ENCODE assay signal across 10 mouse cellular contexts in the genomic region with DNA sequence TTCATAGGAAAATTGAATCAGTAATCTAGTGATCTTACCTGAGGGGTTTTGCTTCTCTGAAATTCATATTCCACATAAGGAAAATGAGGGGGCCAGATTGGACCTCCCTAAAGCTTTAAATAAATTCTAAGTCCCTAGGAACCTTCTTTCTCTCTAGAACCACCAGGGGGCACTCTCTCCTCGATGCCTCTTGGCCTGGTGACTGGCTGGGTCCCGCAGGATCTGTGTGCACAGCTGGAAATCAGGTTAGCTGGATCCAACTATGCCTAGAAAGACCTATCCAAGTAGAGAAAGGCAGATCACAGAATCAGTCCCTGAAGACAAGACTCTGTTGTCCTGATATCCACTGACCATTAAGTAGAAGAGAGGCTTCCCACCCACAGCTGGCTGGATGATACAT. TPM values are rescaled to one million over a fixed set of nuclear protein-coding genes. Genes with fewer than 3 reads are reported as not detected.
DNase-seq lines count a peak whose midpoint lies in the region; ATAC-seq and TF ChIP-seq lines count a peak whose summit lies in the region.
"Had no signal": no experiment of that assay in that cellular context is flagged by ENCODE, and none has a peak within 500 bp of the region (broad histone marks: within the 10 kb centered on the region; RNA-seq: fewer than 3 reads in every experiment).

No protein-coding gene starts in this region.

- no peaks in the 10 kb centered on the region for H3K9me3 ChIP-seq in hindbrain, embryonic 11.5 days (ENCODE audit: control insufficient read depth, low read length)
- no peaks in the 10 kb centered on the region for H3K9me3 ChIP-seq in hindbrain, embryonic 12.5 days (replicated peaks)
- no peaks in the 10 kb centered on the region for H3K9me3 ChIP-seq in ES-E14 (ENCODE audit: control insufficient read depth, insufficient read depth, low read depth, low read length)

- ATAC-seq in hindbrain, embryonic 11.5 days (ENCODE audit: low FRiP score), result no peak
- ATAC-seq in hindbrain, embryonic 12.5 days (ENCODE audit: low FRiP score), result no peak

- 0% methylated on average over 2 of the region's 2 CpGs for WGBS in hindbrain, embryonic 11.5 days
- WGBS in hindbrain, embryonic 12.5 days, result 0% methylated on average over 2 of the region's 2 CpGs

- in situ Hi-C loops in ES-E14 (cut with MboI; ENCODE audit: low sequenced_read_pairs in 2 of 2, unreplicated experiment in 2 of 2), result loop anchor here (5.0 to 10.0 kb wide), 4 partner anchors 53 to 222 kb away; partner anchors contain the start of gene Slc36a1 (in 2 of the 2)

- H3K27ac ChIP-seq in hindbrain, embryonic 11.5 days (ENCODE audit: low read depth, low read length), result no peak overlapping the region
- no peak overlapping the region for H3K27ac ChIP-seq in hindbrain, embryonic 12.5 days
- H3K27ac ChIP-seq in ES-E14 (ENCODE audit: insufficient read depth, low read depth, low read length, poor library complexity, severe bottlenecking), result no peak overlapping the region

- H3K9ac ChIP-seq in hindbrain, embryonic 11.5 days (ENCODE audit: low read depth, low read length), result no peak overlapping the region
- no peak overlapping the region for H3K9ac ChIP-seq in hindbrain, embryonic 12.5 days
- H3K9ac ChIP-seq in ES-E14 (ENCODE audit: insufficient read depth, low read depth, low read length, poor library complexity, severe bottlenecking), result no peak overlapping the region

- peak; percentile 91 for DNase-seq in hindbrain, embryonic 11.5 days (ENCODE audit: low spot score)
- peak; percentile 79 for DNase-seq in ES-E14 (ENCODE audit: low read depth, low spot score)
- peak; percentile 69 for DNase-seq in cerebellum, adult 9-10 months
- DNase-seq in gastrocnemius, postnatal 4 days (ENCODE audit: low spot score in 2 of 2), result peak; percentile 57 to 70
- peak; percentile 24 for DNase-seq in layer of hippocampus, adult 9-10 months (ENCODE audit: low spot score)
- peak; percentile 86 for DNase-seq in lung, postnatal 36 days
- DNase-seq in thymus, postnatal 25 days, result peak; percentile 9

- no peaks in the 10 kb centered on the region for H3K27me3 ChIP-seq in hindbrain, embryonic 11.5 days (ENCODE audit: control insufficient read depth, insufficient read depth, low read length)
- H3K27me3 ChIP-seq in hindbrain, embryonic 12.5 days, result no peaks in the 10 kb centered on the region

- H3K4me1 ChIP-seq in hindbrain, embryonic 11.5 days (replicated peaks; ENCODE audit: control insufficient read depth, insufficient read depth, low read length), result no peaks in the 10 kb centered on the region
- H3K4me1 ChIP-seq in hindbrain, embryonic 12.5 days, result peaks cover 7% of the 10 kb centered on the region; the same call in 1 of the 2 replicates
- H3K4me1 ChIP-seq in ES-E14 (ENCODE audit: control insufficient read depth in 2 of 2, insufficient read depth in 2 of 2, low read length in 2 of 2, poor library complexity in 1 of 2), result peaks cover 0 to 2% of the 10 kb centered on the region in 2 experiments; a peak in 1 of 4 replicates

- H3K4me2 ChIP-seq in hindbrain, embryonic 11.5 days (replicated peaks; ENCODE audit: low read depth, low read length), result no peak overlapping the region
- no peak overlapping the region for H3K4me2 ChIP-seq in hindbrain, embryonic 12.5 days (replicated peaks)

- no peaks in the 10 kb centered on the region for H3K36me3 ChIP-seq in hindbrain, embryonic 11.5 days (ENCODE audit: control insufficient read depth, insufficient read depth, low read length)
- H3K36me3 ChIP-seq in hindbrain, embryonic 12.5 days, result no peaks in the 10 kb centered on the region; the same call in 1 of the 2 replicates
- 0 out of 2 replicates have a peak, but pooled peaks cover 3% of the 10 kb centered on the region for H3K36me3 ChIP-seq in ES-E14 (ENCODE audit: control insufficient read depth, insufficient read depth, low read length, poor library complexity, severe bottlenecking)

- no peak overlapping the region for H3K4me3 ChIP-seq in hindbrain, embryonic 11.5 days (ENCODE audit: low read depth, low read length)
- H3K4me3 ChIP-seq in hindbrain, embryonic 12.5 days, result no peak overlapping the region
- no peak overlapping the region for H3K4me3 ChIP-seq in ES-E14 (ENCODE audit: insufficient read depth in 1 of 2, low read depth in 1 of 2, low read length in 2 of 2, poor library complexity in 1 of 2, severe bottlenecking in 1 of 2)
- H3K4me3 ChIP-seq: erythroblast, embryonic 14.5 days; myocyte had no signal

TF ChIP-seq in ES-E14, 5 proteins besides CTCF, POLR2A, EP300 and RAD21:
- peak; percentile 92 for TF ChIP-seq ZC3H11A (IDR thresholded peaks at IDR 0.05; ENCODE audit: borderline replicate concordance, low read depth, low read length)
- no peak for TF ChIP-seq CHD2 (IDR thresholded peaks at IDR 0.05; ENCODE audit: low read depth, low read length)
- TF ChIP-seq MAFK (IDR thresholded peaks at IDR 0.05; ENCODE audit: insufficient read depth, low read depth, low read length), result no peak
- TF ChIP-seq ZNF384 (IDR thresholded peaks at IDR 0.05; ENCODE audit: low read depth, low read length), result no peak
- TF ChIP-seq HCFC1 (IDR thresholded peaks at IDR 0.05; ENCODE audit: borderline replicate concordance, insufficient read depth, low read length), result no peak

RNA-seq across cellular contexts. Expression of gene Sparc, which starts 33.2 kb away (rescaled TPM):
- polyA plus RNA-seq in hindbrain, embryonic 11.5 days (2014; fragmentation: Nextera tagmentation; extraction: Ambion mirVana), result 528 and 573 TPM in 2 replicates
- 743 and 783 TPM in 2 replicates for polyA plus RNA-seq in hindbrain, embryonic 12.5 days (2016; fragmentation: Nextera tagmentation; extraction: Ambion mirVana)
- total RNA-seq in ES-E14 (2012; rRNA removed), result 411 and 485 TPM in 2 replicates
- total RNA-seq in gastrocnemius, postnatal 4 days (2021), result 1,000 to 10,000 TPM; 2,207 to 2,385 TPM

RNA-seq across cellular contexts. Expression of gene Fat2, which starts 53.4 kb away (rescaled TPM):
- polyA plus RNA-seq in hindbrain, embryonic 11.5 days (2014; fragmentation: Nextera tagmentation; extraction: Ambion mirVana), result 0.06 and 0.08 TPM in 2 replicates
- 0.07 and 0.10 TPM in 2 replicates for polyA plus RNA-seq in hindbrain, embryonic 12.5 days (2016; fragmentation: Nextera tagmentation; extraction: Ambion mirVana)
- total RNA-seq in ES-E14 (2012; rRNA removed), result 0.71 and 3.5 TPM in 2 replicates
- under 1 TPM; 0.10 to 0.18 TPM for total RNA-seq in gastrocnemius, postnatal 4 days (2021)
- polyA plus RNA-seq: erythroblast, embryonic 14.5 days had no signal

Comparison
In these comparisons a context has a peak if more than half of its experiments do, and no peak if none do; other contexts are left out.
1. DNase-seq: peak in every context shown above with its lines; median percentile 91 in hindbrain, embryonic 11.5 days; 86 in lung, postnatal 36 days; 79 in ES-E14; 69 in cerebellum, adult 9-10 months; 64 in gastrocnemius, postnatal 4 days; 24 in layer of hippocampus, adult 9-10 months; 9 in thymus, postnatal 25 days.